Mouse (Mus musculus): ENCODE results near the gene Ppox. TPM values are rescaled to one million over a fixed set of nuclear protein-coding genes. Genes with fewer than 3 reads are reported as not detected.

Gene Ppox
- polyA plus RNA-seq, 1 experiment from 2014 or later, result 48.6 TPM

DNA sequence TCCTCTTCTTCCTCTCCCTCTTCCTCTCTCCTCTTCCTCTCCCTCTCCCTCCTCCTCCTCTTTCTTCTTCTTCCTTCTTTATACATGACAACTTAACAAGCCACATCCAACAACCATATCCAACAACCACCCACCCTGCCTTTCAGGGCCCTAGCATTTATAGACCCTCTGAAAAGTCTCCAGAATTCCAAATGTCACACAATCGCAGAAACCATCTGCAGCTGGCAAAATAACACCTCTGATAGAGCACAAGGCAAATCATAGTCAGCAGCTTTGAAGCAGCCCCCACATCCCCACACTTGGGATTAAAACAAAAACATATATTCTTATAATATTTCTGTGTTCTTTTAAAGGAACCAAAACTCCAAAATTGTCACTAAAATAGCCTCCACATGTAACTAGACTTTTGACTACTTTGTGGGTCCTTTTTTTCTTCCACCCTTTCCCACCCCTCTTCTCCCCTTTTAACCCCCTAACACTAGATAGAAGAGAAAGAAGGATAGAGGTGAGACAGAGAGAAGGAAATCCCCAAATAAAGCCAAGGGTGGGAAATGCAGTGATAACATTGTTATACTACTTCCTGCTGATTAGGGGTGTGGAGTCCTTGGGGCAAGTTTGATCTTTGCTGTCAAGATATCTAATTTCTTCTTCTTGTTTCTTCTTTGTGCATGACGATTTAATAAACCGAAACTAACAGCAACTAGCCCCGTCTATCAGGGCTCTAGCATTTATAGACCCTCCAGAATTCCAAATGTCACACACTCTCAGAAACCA lies 14.8 kb downstream of the Ppox start:
- no peak for ATAC-seq (replicated peaks; ENCODE audit: low FRiP score, low TSS enrichment, low read depth)
- H3K27me3 ChIP-seq (replicated peaks; ENCODE audit: control insufficient read depth, insufficient read depth, low read length), result no peaks in the 10 kb centered on the region
- H3K9ac ChIP-seq (ENCODE audit: low read length), result no peak overlapping the region
- no peak overlapping the region for H3K4me2 ChIP-seq (ENCODE audit: low read length)
- H3K4me3 ChIP-seq (ENCODE audit: low read depth, low read length), result no peak overlapping the region
- no peaks in the 10 kb centered on the region for H3K9me3 ChIP-seq (ENCODE audit: control insufficient read depth, low read length)
- H3K36me3 ChIP-seq (ENCODE audit: control insufficient read depth, insufficient read depth, low read length), result no peaks in the 10 kb centered on the region
- no peak for DNase-seq (ENCODE audit: low spot score)
- peaks cover 13% of the 10 kb centered on the region for H3K4me1 ChIP-seq (replicated peaks; ENCODE audit: control insufficient read depth, insufficient read depth, low read length)
- no peak overlapping the region for H3K27ac ChIP-seq (ENCODE audit: low read depth)
- 53% methylated on average over 4 of the region's 4 CpGs for WGBS

DNA sequence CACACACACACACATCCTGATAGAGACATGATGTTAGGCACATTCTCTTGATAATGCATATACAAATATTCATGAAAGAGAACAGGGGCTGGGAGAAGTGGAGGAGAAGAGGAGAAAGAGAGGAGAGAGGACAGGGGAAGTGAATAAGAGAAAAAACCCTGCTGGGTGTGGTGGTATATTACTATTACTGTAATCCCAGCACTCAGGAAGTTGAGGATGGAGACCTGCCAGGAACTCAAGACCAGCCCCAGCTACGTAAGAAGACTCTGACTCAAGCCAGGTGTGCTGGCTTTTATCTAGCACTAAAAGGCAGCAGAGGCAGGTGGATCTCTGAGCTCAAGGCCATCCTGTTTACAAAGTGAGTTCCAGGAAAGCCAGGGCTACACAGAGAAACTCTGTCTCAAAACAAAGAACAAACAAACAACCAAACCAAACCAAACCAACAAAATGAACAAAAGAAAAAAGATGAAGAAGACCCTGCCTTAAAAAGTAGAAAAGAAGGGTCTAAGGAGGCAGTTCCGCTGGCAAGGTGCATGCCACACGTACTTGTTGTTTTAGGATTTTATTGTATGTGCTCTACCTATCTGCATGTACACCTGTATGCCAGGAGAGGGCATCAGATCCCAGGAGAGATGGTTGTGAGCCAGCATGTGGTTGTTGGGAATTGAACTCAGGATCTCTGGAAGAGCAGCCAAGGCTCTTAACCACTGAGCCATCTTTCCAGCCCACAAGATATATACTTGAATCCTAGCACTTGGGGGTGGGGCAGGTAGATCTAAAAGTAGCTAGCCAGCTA lies 17.1 kb downstream of the Ppox start:
- no peak overlapping the region for H3K9ac ChIP-seq (ENCODE audit: low read length)
- H3K36me3 ChIP-seq (ENCODE audit: control insufficient read depth, insufficient read depth, low read length), result no peaks in the 10 kb centered on the region
- WGBS, result 72% methylated on average over 3 of the region's 3 CpGs
- H3K4me2 ChIP-seq (ENCODE audit: low read length), result peak overlapping the region; percentile 49; the same call in 1 of the 2 replicates
- H3K27me3 ChIP-seq (replicated peaks; ENCODE audit: control insufficient read depth, insufficient read depth, low read length), result no peaks in the 10 kb centered on the region
- ATAC-seq (replicated peaks; ENCODE audit: low FRiP score, low TSS enrichment, low read depth), result no peak
- peaks cover 9% of the 10 kb centered on the region for H3K4me1 ChIP-seq (replicated peaks; ENCODE audit: control insufficient read depth, insufficient read depth, low read length)
- H3K27ac ChIP-seq (ENCODE audit: low read depth), result peak overlapping the region; percentile 75
- DNase-seq (ENCODE audit: low spot score), result no peak
- no peaks in the 10 kb centered on the region for H3K9me3 ChIP-seq (ENCODE audit: control insufficient read depth, low read length)
- no peak overlapping the region for H3K4me3 ChIP-seq (ENCODE audit: low read depth, low read length)

DNA sequence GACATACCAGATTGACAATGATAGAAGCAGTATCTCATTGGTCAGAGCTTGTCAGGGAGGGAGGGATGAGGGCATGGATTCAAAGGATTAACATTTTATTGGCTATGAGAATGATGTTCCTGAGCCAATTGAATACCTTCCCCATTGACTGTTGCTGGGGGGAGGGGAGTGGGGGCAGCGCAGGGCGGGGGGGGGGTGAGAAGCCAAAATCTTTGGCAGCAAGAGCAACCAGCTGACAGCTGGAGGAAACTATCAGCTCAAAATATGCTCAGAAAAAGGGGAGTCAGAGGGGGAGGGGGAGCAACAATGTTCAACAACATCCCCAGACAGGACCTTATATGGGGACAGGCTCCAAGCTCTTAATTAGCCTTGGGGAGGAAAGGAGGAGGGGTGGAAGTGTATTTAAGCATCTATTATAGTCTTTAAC lies 17.8 kb downstream of the Ppox start:
- Histone ChIP-seq H3K4me2 (ENCODE audit: low read length) (peak overlapping the region; percentile 49; the same call in 1 of the 2 replicates), H3K4me1 (replicated peaks; ENCODE audit: control insufficient read depth, insufficient read depth, low read length) (peaks cover 9% of the 10 kb centered on the region), H3K4me3 (ENCODE audit: low read depth, low read length) (0 out of 2 replicates have a peak overlapping the region, but pooled peaks have one; percentile 18), H3K9me3 (ENCODE audit: control insufficient read depth, low read length) (no peaks in the 10 kb centered on the region), H3K9ac (ENCODE audit: low read length) (no peak overlapping the region), H3K36me3 (ENCODE audit: control insufficient read depth, insufficient read depth, low read length) (no peaks in the 10 kb centered on the region), H3K27ac (ENCODE audit: low read depth) (peak overlapping the region; percentile 75), H3K27me3 (replicated peaks; ENCODE audit: control insufficient read depth, insufficient read depth, low read length) (no peaks in the 10 kb centered on the region)
- 7% methylated on average over 2 of the region's 2 CpGs for WGBS
- peak; percentile 83 for ATAC-seq (replicated peaks; ENCODE audit: low FRiP score, low TSS enrichment, low read depth)
- peak; percentile 64 for DNase-seq (ENCODE audit: low spot score)

DNA sequence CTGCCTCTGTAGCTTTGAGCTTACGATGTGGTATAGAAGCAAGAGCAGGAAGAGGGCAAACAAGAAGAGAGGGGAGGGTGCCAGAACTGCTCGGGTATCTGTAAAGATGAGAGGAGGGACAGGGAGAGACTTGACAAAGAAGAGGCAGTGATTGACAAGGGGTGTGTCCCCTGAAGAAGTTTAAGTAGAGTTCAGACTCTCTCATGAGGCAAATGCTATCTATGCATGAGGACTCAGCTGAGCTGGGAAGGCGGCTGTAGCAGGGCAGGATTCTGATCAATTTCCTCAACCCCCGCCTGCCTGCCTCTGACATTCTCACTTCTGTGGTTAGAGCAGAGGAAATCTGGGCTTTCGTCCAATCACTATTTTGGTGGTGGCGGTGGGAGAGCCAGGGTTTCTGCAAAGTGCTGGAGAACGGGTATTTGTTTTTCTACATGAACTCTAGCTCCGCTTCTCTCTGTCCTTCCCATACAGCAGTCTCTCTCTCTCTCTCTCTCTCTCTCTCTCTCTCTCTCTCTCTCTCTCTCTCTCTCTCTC lies 18.3 kb downstream of the Ppox start:
- WGBS, result 2% methylated on average over 8 of the region's 8 CpGs
- DNase-seq (ENCODE audit: low spot score), result peak; percentile 75
- H3K4me2 ChIP-seq (ENCODE audit: low read length), result peak overlapping the region; percentile 49
- peaks cover 9% of the 10 kb centered on the region for H3K4me1 ChIP-seq (replicated peaks; ENCODE audit: control insufficient read depth, insufficient read depth, low read length)
- ATAC-seq (replicated peaks; ENCODE audit: low FRiP score, low TSS enrichment, low read depth), result peak; percentile 73
- no peaks in the 10 kb centered on the region for H3K9me3 ChIP-seq (ENCODE audit: control insufficient read depth, low read length)
- H3K27me3 ChIP-seq (replicated peaks; ENCODE audit: control insufficient read depth, insufficient read depth, low read length), result no peaks in the 10 kb centered on the region
- H3K36me3 ChIP-seq (ENCODE audit: control insufficient read depth, insufficient read depth, low read length), result no peaks in the 10 kb centered on the region
- peak overlapping the region; percentile 75 for H3K27ac ChIP-seq (ENCODE audit: low read depth)
- H3K9ac ChIP-seq (ENCODE audit: low read length), result peak overlapping the region; percentile 39; the same call in 1 of the 2 replicates
- H3K4me3 ChIP-seq (ENCODE audit: low read depth, low read length), result peak overlapping the region; percentile 18

DNA sequence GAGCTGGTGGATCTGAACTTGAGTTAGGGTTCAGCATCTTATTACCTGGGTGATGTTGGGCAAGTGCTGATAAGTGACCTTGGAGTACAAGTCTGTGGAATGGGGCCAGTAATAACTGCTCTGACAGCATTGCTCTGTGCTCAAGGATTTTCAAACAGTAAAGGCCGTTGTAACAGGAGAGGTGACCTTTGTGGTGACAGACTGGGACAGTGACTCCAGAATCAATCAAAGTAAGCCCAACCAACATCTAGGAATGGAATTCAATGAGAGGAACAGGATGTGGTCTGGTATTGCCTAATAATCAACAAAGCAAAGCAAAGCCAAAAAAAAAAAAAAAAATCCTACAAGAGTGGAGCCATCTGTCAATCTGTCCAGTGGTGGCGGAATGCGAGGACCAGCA lies 20.7 kb downstream of the Ppox start:
- Histone ChIP-seq H3K4me2 (ENCODE audit: low read length) (no peak overlapping the region), H3K9ac (ENCODE audit: low read length) (no peak overlapping the region), H3K4me3 (ENCODE audit: low read depth, low read length) (no peak overlapping the region), H3K4me1 (replicated peaks; ENCODE audit: control insufficient read depth, insufficient read depth, low read length) (peaks cover 9% of the 10 kb centered on the region), H3K9me3 (ENCODE audit: control insufficient read depth, low read length) (no peaks in the 10 kb centered on the region), H3K27ac (ENCODE audit: low read depth) (no peak overlapping the region), H3K36me3 (ENCODE audit: control insufficient read depth, insufficient read depth, low read length) (peaks cover 6% of the 10 kb centered on the region; the same call in 1 of the 2 replicates), H3K27me3 (replicated peaks; ENCODE audit: control insufficient read depth, insufficient read depth, low read length) (no peaks in the 10 kb centered on the region)
- WGBS, result 60% methylated on average over 3 of the region's 3 CpGs
- DNase-seq (ENCODE audit: low spot score), result no peak
- no peak for ATAC-seq (replicated peaks; ENCODE audit: low FRiP score, low TSS enrichment, low read depth)

DNA sequence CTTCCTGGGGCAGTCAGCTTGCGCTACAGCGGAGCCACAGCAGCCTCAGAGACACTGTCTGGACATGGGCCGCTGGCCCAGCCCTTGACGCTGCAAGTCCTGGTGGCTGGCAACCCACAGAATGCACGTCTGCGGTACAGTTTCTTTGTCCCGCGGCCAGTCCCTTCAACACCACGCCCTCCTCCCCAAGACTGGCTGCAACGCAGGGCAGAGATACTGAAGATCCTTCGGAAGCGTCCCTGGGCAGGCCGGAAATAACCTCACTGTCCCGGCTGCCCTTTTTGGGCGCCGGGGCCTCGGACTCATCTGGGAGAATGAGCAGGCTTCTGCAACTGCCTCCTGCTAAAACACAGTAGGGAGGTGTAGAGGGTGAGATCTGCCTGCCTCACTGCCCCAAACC lies 22.1 kb downstream of the Ppox start:
- Histone ChIP-seq H3K9ac (ENCODE audit: low read length) (no peak overlapping the region), H3K9me3 (ENCODE audit: control insufficient read depth, low read length) (no peaks in the 10 kb centered on the region), H3K4me1 (replicated peaks; ENCODE audit: control insufficient read depth, insufficient read depth, low read length) (peaks cover 9% of the 10 kb centered on the region), H3K4me2 (ENCODE audit: low read length) (no peak overlapping the region), H3K4me3 (ENCODE audit: low read depth, low read length) (no peak overlapping the region), H3K36me3 (ENCODE audit: control insufficient read depth, insufficient read depth, low read length) (peaks cover 6% of the 10 kb centered on the region; the same call in 1 of the 2 replicates), H3K27me3 (replicated peaks; ENCODE audit: control insufficient read depth, insufficient read depth, low read length) (no peaks in the 10 kb centered on the region), H3K27ac (ENCODE audit: low read depth) (no peak overlapping the region)
- WGBS, result 82% methylated on average over 17 of the region's 17 CpGs
- ATAC-seq (replicated peaks; ENCODE audit: low FRiP score, low TSS enrichment, low read depth) (no peak), DNase-seq (ENCODE audit: low spot score) (no peak)

DNA sequence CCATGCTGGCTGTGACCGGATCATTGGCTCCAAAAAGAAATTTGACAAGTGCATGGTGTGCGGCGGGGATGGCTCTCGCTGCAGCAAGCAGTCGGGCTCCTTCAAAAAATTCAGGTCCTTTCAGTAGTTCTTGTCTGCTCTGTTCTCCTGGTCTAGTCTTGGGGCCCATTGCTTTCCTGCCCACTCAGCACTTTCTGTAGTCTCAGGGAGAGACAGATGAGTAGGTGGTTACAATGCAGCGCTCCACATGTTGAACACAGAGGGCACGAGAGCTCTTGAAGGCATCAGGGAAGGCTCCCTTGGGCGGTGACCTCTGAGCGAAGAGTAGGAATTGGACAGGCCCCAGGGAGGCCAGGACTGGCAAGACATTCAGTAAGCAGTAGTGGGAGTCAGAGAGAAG lies 23.2 kb downstream of the Ppox start:
- no peak overlapping the region for H3K4me3 ChIP-seq (ENCODE audit: low read depth, low read length)
- no peaks in the 10 kb centered on the region for H3K9me3 ChIP-seq (ENCODE audit: control insufficient read depth, low read length)
- ATAC-seq (replicated peaks; ENCODE audit: low FRiP score, low TSS enrichment, low read depth) (no peak), DNase-seq (ENCODE audit: low spot score) (no peak)
- no peak overlapping the region for H3K27ac ChIP-seq (ENCODE audit: low read depth)
- H3K4me1 ChIP-seq (replicated peaks; ENCODE audit: control insufficient read depth, insufficient read depth, low read length), result peaks cover 9% of the 10 kb centered on the region
- no peaks in the 10 kb centered on the region for H3K27me3 ChIP-seq (replicated peaks; ENCODE audit: control insufficient read depth, insufficient read depth, low read length)
- 86% methylated on average over 9 of the region's 9 CpGs for WGBS
- H3K4me2 ChIP-seq (ENCODE audit: low read length), result no peak overlapping the region
- H3K36me3 ChIP-seq (ENCODE audit: control insufficient read depth, insufficient read depth, low read length), result peaks cover 6% of the 10 kb centered on the region; the same call in 1 of the 2 replicates
- H3K9ac ChIP-seq (ENCODE audit: low read length), result no peak overlapping the region

DNA sequence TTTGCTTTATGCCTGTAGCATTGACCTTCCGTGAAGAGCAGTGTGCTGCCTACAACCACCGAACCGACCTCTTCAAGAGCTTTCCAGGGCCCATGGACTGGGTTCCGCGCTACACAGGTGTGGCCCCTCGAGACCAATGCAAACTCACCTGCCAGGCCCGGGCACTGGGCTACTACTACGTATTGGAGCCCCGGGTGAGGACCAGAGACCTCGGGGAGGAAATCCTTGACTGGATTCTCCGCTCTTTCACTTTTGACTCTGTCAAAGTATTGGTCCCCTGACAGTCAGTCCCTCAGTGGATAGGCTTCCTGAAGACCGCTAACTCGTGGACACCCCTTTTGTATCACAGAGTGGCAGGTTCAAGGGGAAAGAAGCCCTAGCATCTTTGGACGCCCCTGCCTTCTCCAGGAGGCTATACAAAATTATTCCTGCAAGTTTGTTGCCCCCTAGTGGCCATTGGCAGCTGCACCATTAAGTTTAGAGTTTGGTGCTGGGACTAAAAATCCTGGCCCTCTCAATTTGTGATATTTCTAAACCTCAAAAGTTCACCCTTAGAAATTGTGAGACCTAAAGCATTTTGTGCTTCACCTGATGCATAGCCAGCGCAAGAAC lies 23.9 kb downstream of the Ppox start:
- H3K27me3 ChIP-seq (replicated peaks; ENCODE audit: control insufficient read depth, insufficient read depth, low read length), result no peaks in the 10 kb centered on the region
- no peak for ATAC-seq (replicated peaks; ENCODE audit: low FRiP score, low TSS enrichment, low read depth)
- H3K4me2 ChIP-seq (ENCODE audit: low read length), result no peak overlapping the region
- 64% methylated on average over 15 of the region's 15 CpGs for WGBS
- peak; percentile 79 for DNase-seq (ENCODE audit: low spot score)
- H3K4me1 ChIP-seq (replicated peaks; ENCODE audit: control insufficient read depth, insufficient read depth, low read length), result peaks cover 5% of the 10 kb centered on the region
- H3K9ac ChIP-seq (ENCODE audit: low read length), result no peak overlapping the region
- H3K36me3 ChIP-seq (ENCODE audit: control insufficient read depth, insufficient read depth, low read length), result peaks cover 6% of the 10 kb centered on the region; the same call in 1 of the 2 replicates
- H3K9me3 ChIP-seq (ENCODE audit: control insufficient read depth, low read length), result no peaks in the 10 kb centered on the region
- H3K4me3 ChIP-seq (ENCODE audit: low read depth, low read length), result no peak overlapping the region
- H3K27ac ChIP-seq (ENCODE audit: low read depth), result no peak overlapping the region

Measured in intestine, embryonic 14.5 days (tissue).